Mouse (Mus musculus): ENCODE results near the gene Tbc1d20. TPM values are rescaled to one million over a fixed set of nuclear protein-coding genes. Genes with fewer than 3 reads are reported as not detected.

Gene Tbc1d20
- total and polyA plus RNA-seq, 2 experiments from 2014 or later: 26.9 to 57.1 TPM

GRCm38 (mm10) chr2:152343329-152344213 is 49.9 kb downstream of the Tbc1d20 start, which contains the start of gene Trib3:
Trib3 (minus strand) TSS chr2:152344032.
- DNase-seq (ENCODE audit: low spot score) (peak; percentile 89), ATAC-seq (ENCODE audit: low FRiP score) (peak; percentile 89)
- peak within 1 kb of the TSS; percentile 82 for H3K4me2 ChIP-seq (ENCODE audit: low read depth, low read length, poor library complexity, severe bottlenecking)
- H3K4me3 ChIP-seq (ENCODE audit: low read depth, low read length): peak within 1 kb of the TSS; percentile 54
- H3K4me1 ChIP-seq (ENCODE audit: insufficient read depth, low read length): peaks cover 3% of the 10 kb centered on the region; the same call in 1 of the 2 replicates
- H3K36me3 ChIP-seq (ENCODE audit: insufficient read depth, low read length): no peaks in the 10 kb centered on the region
- H3K9ac ChIP-seq (replicated peaks; ENCODE audit: low read length, poor library complexity, severe bottlenecking): peak within 1 kb of the TSS; percentile 74
- no peaks in the 10 kb centered on the region for H3K27me3 ChIP-seq (ENCODE audit: insufficient read depth, low read length)
- H3K27ac ChIP-seq (ENCODE audit: low read depth, low read length): peak within 1 kb of the TSS; percentile 82
- TF ChIP-seq CTCF (IDR thresholded peaks at IDR 0.05): peak; percentile 82
- under 1% methylated on average over 52 of the region's 52 CpGs for WGBS
- no peaks in the 10 kb centered on the region for H3K9me3 ChIP-seq (ENCODE audit: low read length)

- Histone ChIP-seq H3K4me3 (ENCODE audit: low read depth, low read length) (peak overlapping the region; percentile 54), H3K27me3 (ENCODE audit: insufficient read depth, low read length) (no peaks in the 10 kb centered on the region), H3K4me2 (ENCODE audit: low read depth, low read length, poor library complexity, severe bottlenecking) (peak overlapping the region; percentile 82), H3K9me3 (ENCODE audit: low read length) (no peaks in the 10 kb centered on the region), H3K27ac (ENCODE audit: low read depth, low read length) (peak overlapping the region; percentile 82; the same call in 1 of the 2 replicates), H3K9ac (replicated peaks; ENCODE audit: low read length, poor library complexity, severe bottlenecking) (peak overlapping the region; percentile 74), H3K4me1 (ENCODE audit: insufficient read depth, low read length) (peaks cover 3% of the 10 kb centered on the region; the same call in 1 of the 2 replicates), H3K36me3 (ENCODE audit: insufficient read depth, low read length) (no peaks in the 10 kb centered on the region)
- no peak for TF ChIP-seq CTCF (IDR thresholded peaks at IDR 0.05)
- 8% methylated on average over 10 of the region's 10 CpGs for WGBS
- ATAC-seq (ENCODE audit: low FRiP score) (peak; percentile 18; the same call in 1 of the 2 replicates), DNase-seq (ENCODE audit: low spot score) (peak; percentile 6)
Measured at GRCm38 (mm10) chr2:152344361-152344760, 50.7 kb downstream of the Tbc1d20 start.

- no peak for DNase-seq (ENCODE audit: low spot score)
- Histone ChIP-seq H3K4me1 (ENCODE audit: insufficient read depth, low read length) (peaks cover 3% of the 10 kb centered on the region; the same call in 1 of the 2 replicates), H3K27me3 (ENCODE audit: insufficient read depth, low read length) (no peaks in the 10 kb centered on the region), H3K36me3 (ENCODE audit: insufficient read depth, low read length) (no peaks in the 10 kb centered on the region), H3K27ac (ENCODE audit: low read depth, low read length) (no peak overlapping the region), H3K9ac (replicated peaks; ENCODE audit: low read length, poor library complexity, severe bottlenecking) (no peak overlapping the region), H3K9me3 (ENCODE audit: low read length) (no peaks in the 10 kb centered on the region), H3K4me2 (ENCODE audit: low read depth, low read length, poor library complexity, severe bottlenecking) (no peak overlapping the region), H3K4me3 (ENCODE audit: low read depth, low read length) (no peak overlapping the region)
- no peak for TF ChIP-seq CTCF (IDR thresholded peaks at IDR 0.05)
- WGBS: 61% methylated on average over 5 of the region's 5 CpGs
- no peak for ATAC-seq (ENCODE audit: low FRiP score)
Measured at GRCm38 (mm10) chr2:152344909-152345308, 51.3 kb downstream of the Tbc1d20 start.

GRCm38 (mm10) chr2:152345393-152345792 is 51.8 kb downstream of the Tbc1d20 start:
- Histone ChIP-seq H3K4me2 (ENCODE audit: low read depth, low read length, poor library complexity, severe bottlenecking) (no peak overlapping the region), H3K9ac (replicated peaks; ENCODE audit: low read length, poor library complexity, severe bottlenecking) (no peak overlapping the region), H3K27ac (ENCODE audit: low read depth, low read length) (no peak overlapping the region; the same call in 1 of the 2 replicates), H3K36me3 (ENCODE audit: insufficient read depth, low read length) (no peaks in the 10 kb centered on the region), H3K27me3 (ENCODE audit: insufficient read depth, low read length) (no peaks in the 10 kb centered on the region), H3K4me1 (ENCODE audit: insufficient read depth, low read length) (peaks cover 3% of the 10 kb centered on the region; the same call in 1 of the 2 replicates), H3K9me3 (ENCODE audit: low read length) (no peaks in the 10 kb centered on the region), H3K4me3 (ENCODE audit: low read depth, low read length) (no peak overlapping the region)
- DNase-seq (ENCODE audit: low spot score) (no peak), ATAC-seq (ENCODE audit: low FRiP score) (no peak)
- TF ChIP-seq CTCF (IDR thresholded peaks at IDR 0.05): no peak
- WGBS: 70% methylated on average over 6 of the region's 6 CpGs

DNA sequence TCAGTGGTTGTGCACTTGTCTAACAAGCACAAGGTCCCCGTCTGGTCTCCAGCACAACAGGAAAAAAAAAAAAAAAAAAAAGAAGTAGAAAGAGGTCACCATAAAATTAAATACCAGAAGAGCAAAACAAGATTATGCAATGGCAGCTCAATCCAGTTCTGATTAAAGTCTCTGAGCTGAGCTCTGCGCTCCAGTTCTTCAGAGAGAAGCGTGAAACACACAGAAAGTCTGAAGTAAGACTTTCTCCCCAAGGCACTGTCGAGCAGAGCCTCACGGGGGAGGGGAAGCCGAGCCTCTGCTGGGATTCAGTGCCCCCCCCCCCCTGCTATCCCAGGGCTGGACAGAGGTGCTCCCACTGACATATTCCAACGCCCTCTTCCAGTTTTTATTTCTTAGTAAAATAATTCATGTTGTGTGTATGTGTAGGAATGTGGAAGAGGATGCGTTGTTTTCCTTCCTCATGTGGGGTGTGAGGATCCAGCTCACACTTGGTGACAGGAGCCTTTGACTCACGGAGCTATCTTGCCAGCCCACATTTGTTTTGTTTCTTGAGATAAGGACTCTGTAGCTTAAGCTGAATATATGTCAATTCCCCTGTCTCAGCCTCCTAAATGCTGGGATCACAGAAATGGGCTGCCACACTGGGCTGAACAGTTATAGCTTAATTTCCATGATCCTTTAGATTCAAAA is 53.3 kb downstream of the Tbc1d20 start:
- Histone ChIP-seq H3K4me3 (ENCODE audit: low read depth, low read length) (no peak overlapping the region), H3K36me3 (ENCODE audit: insufficient read depth, low read length) (no peaks in the 10 kb centered on the region), H3K9ac (replicated peaks; ENCODE audit: low read length, poor library complexity, severe bottlenecking) (no peak overlapping the region), H3K4me1 (ENCODE audit: insufficient read depth, low read length) (peaks cover 3% of the 10 kb centered on the region; the same call in 1 of the 2 replicates), H3K27ac (ENCODE audit: low read depth, low read length) (no peak overlapping the region), H3K27me3 (ENCODE audit: insufficient read depth, low read length) (no peaks in the 10 kb centered on the region), H3K4me2 (ENCODE audit: low read depth, low read length, poor library complexity, severe bottlenecking) (no peak overlapping the region), H3K9me3 (ENCODE audit: low read length) (no peaks in the 10 kb centered on the region)
- DNase-seq (ENCODE audit: low spot score) (no peak), ATAC-seq (ENCODE audit: low FRiP score) (no peak)
- no peak for TF ChIP-seq CTCF (IDR thresholded peaks at IDR 0.05)
- WGBS: 36% methylated on average over 9 of the region's 9 CpGs

Measured in midbrain, postnatal 0 days (tissue).